Mouse (Mus musculus) cerebellum, adult 18-20 months (tissue): Measurements from ENCODE around the gene Mpig6b.
"Not testable (repeated sequence)": the region's sequence is repeated elsewhere in the genome, so short reads cannot be mapped to it uniquely, and the experiment has no call there.

Source experiments
- DNase-seq, 2 experiments: peaks; one replicate each; pipeline ENCODE4 v3.0.0; 2021

Gene Mpig6b

GRCm38 (mm10) chr17:35034896-35035295, 31.1 kb downstream of the Mpig6b start:
- DNase-seq = no peak

GRCm38 (mm10) chr17:35033703-35034102, 32.3 kb downstream of the Mpig6b start:
- not testable (repeated sequence) for DNase-seq

GRCm38 (mm10) chr17:35032323-35032870, 33.6 kb downstream of the Mpig6b start:
- DNase-seq = no peak

- DNase-seq = no peak
Measured at GRCm38 (mm10) chr17:35031880-35032279, 34.1 kb downstream of the Mpig6b start.

GRCm38 (mm10) chr17:35031272-35031671, 34.7 kb downstream of the Mpig6b start:
- DNase-seq = no peak

- peak in 1 of 2 experiments; percentile 21 for DNase-seq
Measured at GRCm38 (mm10) chr17:35029691-35030532, 36.1 kb downstream of the Mpig6b start.

- no peak for DNase-seq
Measured at GRCm38 (mm10) chr17:35028315-35028714, 37.7 kb downstream of the Mpig6b start.

GRCm38 (mm10) chr17:35027277-35028068, 38.5 kb downstream of the Mpig6b start, which contains the start of gene Sapcd1:
Gene Sapcd1, minus strand, starts transcription at chr17:35028016.
- DNase-seq = peak in 1 of 2 experiments; percentile 42

- DNase-seq = no peak
Measured at GRCm38 (mm10) chr17:35026206-35026605, 39.8 kb downstream of the Mpig6b start.

- DNase-seq = peak in 1 of 2 experiments; percentile 10
Measured at GRCm38 (mm10) chr17:35024691-35025488, 41.1 kb downstream of the Mpig6b start.

- no peak for DNase-seq
Measured at GRCm38 (mm10) chr17:35024261-35024660, 41.7 kb downstream of the Mpig6b start.

- DNase-seq = no peak
Measured at GRCm38 (mm10) chr17:35023756-35024155, 42.2 kb downstream of the Mpig6b start.

- no peak for DNase-seq
Measured at GRCm38 (mm10) chr17:35023221-35023620, 42.8 kb downstream of the Mpig6b start.

- DNase-seq = no peak
Measured at GRCm38 (mm10) chr17:35022541-35023060, 43.4 kb downstream of the Mpig6b start.

GRCm38 (mm10) chr17:35021842-35022477, 44.0 kb downstream of the Mpig6b start:
- DNase-seq = no peak

- peak; percentile 89 to 90 for DNase-seq
Measured at GRCm38 (mm10) chr17:35021163-35021808, 44.7 kb downstream of the Mpig6b start.

GRCm38 (mm10) chr17:35020551-35020950, 45.4 kb downstream of the Mpig6b start:
- peak in 1 of 2 experiments; percentile 26 for DNase-seq

- DNase-seq = peak in 1 of 2 experiments; percentile 27
Measured at GRCm38 (mm10) chr17:35019894-35020293, 46.1 kb downstream of the Mpig6b start.

GRCm38 (mm10) chr17:35018171-35018570, 47.8 kb downstream of the Mpig6b start:
- DNase-seq = peak in 1 of 2 experiments; percentile 28

GRCm38 (mm10) chr17:35017706-35018030, 48.3 kb downstream of the Mpig6b start:
- peak in 1 of 2 experiments; percentile 35 for DNase-seq
